Mouse (Mus musculus) testis, adult 2 months (tissue): ENCODE measurements around the gene Phldb2.

Experiments
- CTCF ChIP-seq: fragments of 200-500 bp; IDR thresholded peaks from 2 replicates; pipeline ENCODE4 v1.5.1; 2012; ENCODE audit warnings: low read depth, mild to moderate bottlenecking, inconsistent platforms, low read length, moderate library complexity; ENCODE audit not compliant: control insufficient read depth, insufficient read depth, insufficient replicate concordance
- POLR2A ChIP-seq: fragments of 200-500 bp; IDR thresholded peaks from 2 replicates; pipeline ENCODE4 v1.6.1; 2012; ENCODE audit warnings: low read depth, mild to moderate bottlenecking, inconsistent platforms, low read length, moderate library complexity; ENCODE audit not compliant: control insufficient read depth

DNA sequence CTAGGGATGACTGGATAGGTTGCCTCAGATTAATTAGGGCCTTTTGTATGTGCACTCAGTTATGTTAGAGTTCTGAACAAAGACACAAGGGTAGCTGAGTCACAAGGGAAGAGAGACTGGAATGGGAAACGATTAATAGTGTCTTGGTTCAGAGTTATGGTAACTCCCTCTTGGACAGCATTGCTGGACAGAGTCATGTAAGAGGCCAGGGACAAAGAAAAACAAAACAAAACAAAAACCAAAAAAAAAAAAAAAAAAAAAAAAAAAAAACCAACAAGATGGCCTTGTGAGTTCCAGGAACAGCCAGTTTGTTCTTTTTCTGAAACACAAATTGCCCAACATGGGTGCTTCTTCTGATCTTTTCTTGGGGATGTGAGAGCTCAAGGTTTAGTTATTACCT is 32.8 kb upstream of the Phldb2 start:
- no peak for TF ChIP-seq CTCF
- no peak for TF ChIP-seq POLR2A
